Mouse (Mus musculus) layer of hippocampus, postnatal 25 days (tissue): ENCODE measurements around the gene Pf4. TPM values are rescaled to one million over a fixed set of nuclear protein-coding genes. Genes with fewer than 3 reads are reported as not detected.
"Not testable (repeated sequence)": the region's sequence is repeated elsewhere in the genome, so short reads cannot be mapped to it uniquely, and the experiment has no call there.

Experiments used
- DNase-seq, 2 experiments: peaks; one replicate each; pipeline ENCODE4 v3.0.0; 2022; ENCODE audit warnings: mixed read lengths in 2 of 2, low spot score in 1 of 2; ENCODE audit errors: extremely low spot score in 1 of 2
- microRNA-seq, 2 experiments: library from miRNA; unstranded; fragments of <30 nt; microRNA quantifications; one replicate each; pipeline ENCODE4 v1.2.0; 2021
- total RNA-seq, 2 experiments: library from RNA; stranded (reverse); gene quantifications; 2 replicates each; pipeline ENCODE4 v1.2.3; 2021

Pf4 gene
- total RNA-seq, 2 experiments from 2014 or later = 2.3 to 2.5 TPM

DNA sequence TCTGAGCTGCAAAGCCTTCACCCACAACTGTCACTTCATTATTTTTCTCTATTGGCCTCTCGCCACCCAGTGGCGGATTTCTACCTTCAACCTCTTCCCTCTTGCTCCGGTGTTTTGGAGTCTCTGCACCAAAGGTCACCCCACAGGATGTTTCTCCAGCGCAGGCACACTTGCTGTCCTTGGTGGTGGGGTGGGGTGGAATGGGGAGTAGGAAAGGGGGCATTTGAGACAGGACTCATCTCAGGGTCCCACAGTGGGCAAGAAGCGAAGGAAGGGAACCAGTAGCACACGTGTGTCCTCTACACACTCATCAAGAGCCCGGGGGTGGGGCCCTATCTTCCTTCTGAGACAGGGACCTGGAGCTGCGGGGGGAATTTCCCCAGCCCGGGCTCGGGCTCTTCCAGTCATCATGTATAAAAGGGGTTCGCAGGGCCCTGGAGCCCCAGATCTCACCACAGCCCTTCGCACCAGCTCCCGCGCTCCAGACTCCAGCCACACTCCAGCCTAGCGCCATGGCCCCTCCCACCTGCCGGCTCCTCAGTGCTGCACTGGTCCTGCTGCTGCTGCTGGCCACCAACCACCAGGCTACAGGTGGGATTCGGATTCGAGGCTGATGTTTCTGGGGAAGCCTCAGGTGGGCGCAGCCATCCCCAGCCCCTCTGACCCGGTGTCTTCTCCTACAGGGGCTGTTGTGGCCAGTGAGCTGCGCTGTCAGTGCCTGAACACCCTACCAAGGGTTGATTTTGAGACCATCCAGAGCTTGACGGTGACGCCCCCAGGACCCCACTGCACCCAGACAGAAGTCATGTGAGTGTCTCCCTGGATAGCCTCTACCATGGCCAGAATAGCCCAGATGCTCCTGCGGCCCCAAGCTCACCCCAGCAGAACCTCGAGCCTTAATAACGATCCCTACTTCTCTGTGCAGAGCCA is 13.7 kb downstream of the Pf4 start, which contains the start of gene Cxcl3:
Gene Cxcl3 (plus strand): TSS at position 445 of the 930 bp plus-strand sequence.
- no peak for DNase-seq

DNA sequence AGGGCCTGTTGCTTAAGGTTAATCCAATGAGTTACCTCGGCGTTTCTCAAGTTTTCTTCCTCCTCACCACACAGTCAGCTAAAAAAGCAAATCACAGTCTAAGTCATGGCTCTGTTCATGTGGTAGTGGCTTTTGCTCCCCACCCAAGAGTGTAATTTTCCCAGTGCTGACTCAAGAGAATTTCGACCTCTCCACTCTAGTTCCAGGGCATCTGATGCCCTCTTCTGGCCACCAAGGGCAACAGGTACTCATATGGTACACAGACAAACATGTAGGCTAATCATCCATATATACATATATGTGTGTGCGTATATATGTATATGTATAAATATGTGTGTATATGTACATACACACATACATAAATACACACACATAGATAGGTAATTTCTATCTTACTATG is 15.9 kb downstream of the Pf4 start:
- no peak for DNase-seq

- no peak for DNase-seq
These were observed 17.3 kb downstream of the Pf4 start for GRCm38 (mm10) chr5:90789306-90790073.

DNA sequence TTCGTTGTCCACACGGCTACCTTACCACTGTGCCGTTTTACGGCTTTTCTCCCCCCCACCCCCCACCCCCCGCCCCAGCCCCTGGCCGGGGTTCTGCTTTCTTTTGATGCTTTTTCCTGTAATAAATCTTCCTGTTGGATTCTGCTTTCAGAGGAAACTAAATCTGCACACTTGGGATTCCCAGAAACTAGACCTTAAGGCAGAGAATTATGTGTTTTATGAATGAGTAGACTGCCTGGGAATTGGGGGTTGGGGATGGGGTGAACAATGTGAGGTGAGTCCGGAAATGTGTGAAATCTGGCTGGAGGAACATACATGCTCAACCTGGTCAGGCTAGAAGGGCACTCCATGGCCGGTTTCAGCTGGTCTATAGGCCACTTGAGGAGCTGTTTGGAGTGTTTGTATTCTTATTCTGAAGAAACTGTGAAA is 17.9 kb downstream of the Pf4 start:
- no peak for DNase-seq

DNA sequence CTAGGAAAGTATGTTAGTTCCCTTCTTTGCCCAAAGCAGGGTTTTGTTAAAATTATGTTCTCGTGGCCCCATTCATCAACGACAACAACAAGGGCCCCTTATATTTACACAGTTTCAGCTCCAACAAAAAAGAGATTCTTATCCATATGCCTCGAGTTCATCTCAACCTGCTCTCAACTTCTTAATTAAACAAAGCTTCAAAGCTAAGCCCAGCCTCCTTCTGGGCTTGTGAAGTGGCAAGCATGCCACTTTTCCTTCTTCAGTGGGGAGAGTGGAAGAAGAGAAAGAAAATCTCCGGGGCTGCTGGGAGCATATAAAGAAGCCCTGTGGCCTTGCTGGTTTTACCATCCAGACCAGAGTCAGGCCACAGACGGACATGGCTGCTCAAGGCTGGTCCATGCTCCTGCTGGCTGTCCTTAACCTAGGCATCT is 22.0 kb downstream of the Pf4 start, which contains the start of gene Cxcl15:
Gene Cxcl15 (plus strand): TSS at position 340 of the 431 bp plus-strand sequence.
- DNase-seq = no peak

- DNase-seq = not testable (repeated sequence)
These were observed 23.2 kb downstream of the Pf4 start for GRCm38 (mm10) chr5:90795392-90795791.

DNA sequence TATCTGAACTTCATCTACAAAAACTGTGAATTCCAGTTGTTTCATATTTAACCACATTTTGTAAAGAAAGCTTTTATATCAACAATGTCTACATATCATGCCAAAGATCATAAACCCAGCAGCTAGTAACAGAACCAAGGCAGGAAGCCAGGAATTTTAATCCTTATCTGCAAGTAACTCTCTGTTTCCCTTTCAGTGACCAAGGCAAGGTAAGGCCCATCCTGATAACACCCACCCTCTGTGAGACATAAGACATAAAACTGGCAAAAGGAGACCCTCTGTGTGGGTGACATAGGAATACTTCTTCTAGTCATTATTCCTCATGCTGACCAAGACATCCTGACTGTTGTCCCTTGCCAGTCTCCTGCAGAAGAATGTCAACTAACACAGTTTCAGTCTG is 32.3 kb downstream of the Pf4 start:
- DNase-seq = no peak

- DNase-seq = no peak
These were observed 33.8 kb downstream of the Pf4 start for GRCm38 (mm10) chr5:90806050-90806449.

DNA sequence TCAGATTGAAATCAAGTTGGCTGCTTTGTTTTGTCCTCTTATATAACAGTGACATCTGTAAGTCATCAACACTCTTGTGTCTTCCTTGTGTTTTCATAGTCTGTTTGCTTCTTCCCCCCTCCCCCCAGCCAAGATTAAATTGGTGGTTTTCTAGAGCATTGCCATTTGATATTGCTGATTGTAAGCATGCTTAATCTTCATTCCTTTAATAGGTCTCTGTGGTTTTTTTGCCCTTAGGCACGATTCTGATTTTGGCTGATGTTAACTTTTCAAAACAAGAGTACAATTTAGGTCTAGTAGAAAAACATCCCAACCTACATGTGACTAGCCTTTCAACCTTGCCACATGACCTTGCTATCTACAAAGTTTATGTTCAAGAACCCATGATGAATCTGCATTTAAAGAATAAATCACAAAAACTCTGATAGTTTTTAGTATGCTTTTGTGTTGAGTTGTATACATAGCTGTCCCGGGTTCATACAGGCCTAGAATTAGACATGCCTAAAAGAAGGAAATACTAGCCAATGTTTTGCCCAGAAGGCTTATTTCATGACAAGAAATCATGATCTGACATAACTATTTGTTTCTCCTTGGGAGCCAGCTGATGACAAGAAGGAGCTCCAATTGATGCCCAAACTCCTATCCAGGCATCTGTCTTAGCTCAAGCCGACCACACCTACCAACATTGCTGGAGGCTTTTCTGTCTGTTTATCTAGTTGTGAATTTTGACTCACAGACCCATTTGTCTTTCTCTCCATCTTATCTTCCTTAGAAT is 35.1 kb downstream of the Pf4 start:
- DNase-seq = no peak

GRCm38 (mm10) chr5:90819756-90820155 is 47.5 kb downstream of the Pf4 start:
- DNase-seq = no peak

Small RNA genes lying within 50 kb of the gene (microRNA-seq; reads per million reads assigned to microRNA genes)
- gene Gm24322 = 0 reads per million in 2 experiments

Other genes starting within 250 kb of the Pf4 start
- not detected for gene 5830473C10Rik, start 211.3 kb upstream of the Pf4 start, total RNA-seq
- 1 to 10 TPM in 1 of 2 experiments, under 1 TPM in 1; 0.42 to 1.0 TPM for gene Rassf6, start 131.8 kb upstream of the Pf4 start, total RNA-seq
- under 1 TPM in 1 of 2 experiments, not detected in 1; 0.22 TPM for gene Cxcl5, start 13.1 kb upstream of the Pf4 start, total RNA-seq
- gene Ppbp, start 3.9 kb upstream of the Pf4 start, total RNA-seq = not detected
- gene Cxcl3, start 13.7 kb downstream of the Pf4 start, total RNA-seq = not detected
- not detected for gene Cxcl15, start 22.1 kb downstream of the Pf4 start, total RNA-seq
- gene Cxcl1, start 118.8 kb downstream of the Pf4 start, total RNA-seq = under 1 TPM in 1 of 2 experiments, not detected in 1; 0.32 TPM
- gene Cxcl2, start 131.4 kb downstream of the Pf4 start, total RNA-seq = not detected
- gene Mthfd2l, start 158.7 kb downstream of the Pf4 start, total RNA-seq = 10 to 100 TPM; 13.7 to 15.8 TPM